ENCODE assay signal across 1 mouse cellular context in genomic region chr4:139351931-139352711, GRCm38 (mm10).
TF ChIP-seq lines count a peak whose summit lies in the region.

Gene Mrto4, minus strand, starts transcription at chr4:139352576.
Gene Emc1, plus strand, starts transcription at chr4:139352587.
Gene Ubr4, plus strand, starts transcription at chr4:139352609.

TF ChIP-seq in CH12.LX, 34 proteins besides CTCF, POLR2A, EP300 and RAD21 (continued from another document):
- TF ChIP-seq TBP (conservative IDR thresholded peaks at IDR 0.05; ENCODE audit: low read depth, low read length) (peak; percentile 78), ZMIZ1 (IDR thresholded peaks at IDR 0.05; ENCODE audit: low read depth, low read length) (0 out of 2 replicates have a peak, but pooled peaks have one; percentile 21), NRF1 (IDR thresholded peaks at IDR 0.05; ENCODE audit: low read depth, low read length) (no peak), KAT2A (IDR thresholded peaks at IDR 0.05; ENCODE audit: insufficient replicate concordance, low read length) (peak; percentile 79; the same call in 1 of the 2 replicates), MAX (IDR thresholded peaks at IDR 0.05; ENCODE audit: low read length) (peak; percentile 98), ZNF384 (IDR thresholded peaks at IDR 0.05; ENCODE audit: low read depth, low read length) (no peak), ZC3H11A (IDR thresholded peaks at IDR 0.05; ENCODE audit: low read depth, low read length) (no peak), GABPA (IDR thresholded peaks at IDR 0.05; ENCODE audit: insufficient replicate concordance, low read depth, low read length) (no peak), MEF2A (IDR thresholded peaks at IDR 0.05; ENCODE audit: borderline replicate concordance, low read depth, low read length) (no peak), HCFC1 (IDR thresholded peaks at IDR 0.05; ENCODE audit: low read depth, low read length) (peak; percentile 88), ZKSCAN1 (IDR thresholded peaks at IDR 0.05; ENCODE audit: borderline replicate concordance, low read depth, low read length) (no peak), JUND (conservative IDR thresholded peaks at IDR 0.05; ENCODE audit: low read depth, low read length) (no peak), ELF1 (IDR thresholded peaks at IDR 0.05; ENCODE audit: low read depth, low read length) (peak; percentile 72), ETS1 (conservative IDR thresholded peaks at IDR 0.05; ENCODE audit: low read depth, low read length) (no peak), TCF12 (IDR thresholded peaks at IDR 0.05; ENCODE audit: low read depth, low read length) (peak; percentile 91), MAZ (IDR thresholded peaks at IDR 0.05; ENCODE audit: low read depth, low read length) (no peak), SMC3 (IDR thresholded peaks at IDR 0.05; ENCODE audit: low read depth, low read length) (no peak), E2F4 (IDR thresholded peaks at IDR 0.05; ENCODE audit: insufficient replicate concordance, low read depth, low read length) (0 out of 2 replicates have a peak, but pooled peaks have one; percentile 25), USF1 (IDR thresholded peaks at IDR 0.05; ENCODE audit: low read depth, low read length) (peak; percentile 41), UBTF (IDR thresholded peaks at IDR 0.05; ENCODE audit: low read depth, low read length) (no peak), SIN3A (IDR thresholded peaks at IDR 0.05; ENCODE audit: low read length) (peak; percentile 89), RCOR1 (conservative IDR thresholded peaks at IDR 0.05; ENCODE audit: low read depth, low read length) (peak; percentile 60; the same call in 1 of the 2 replicates), IRF4 (IDR thresholded peaks at IDR 0.05; ENCODE audit: low read depth, low read length) (peak; percentile 44; the same call in 1 of the 2 replicates), BHLHE40 (IDR thresholded peaks at IDR 0.05; ENCODE audit: low read depth, low read length) (peak; percentile 97)
